Mouse (Mus musculus) lung, adult 2 months (tissue): ENCODE data around the gene Fxr1.

Source experiments
- CTCF ChIP-seq: fragments of 200-500 bp; IDR thresholded peaks from 2 replicates; pipeline ENCODE4 v1.5.1; 2011; ENCODE audit warnings: mild to moderate bottlenecking, low read length, control low read depth; ENCODE audit not compliant: insufficient read depth
- POLR2A ChIP-seq: fragments of 200-500 bp; IDR thresholded peaks from 2 replicates; pipeline ENCODE4 v1.6.1; 2011; ENCODE audit warnings: low read depth, mild to moderate bottlenecking, control low read depth, low read length, borderline replicate concordance; ENCODE audit errors: extremely low read depth

DNA sequence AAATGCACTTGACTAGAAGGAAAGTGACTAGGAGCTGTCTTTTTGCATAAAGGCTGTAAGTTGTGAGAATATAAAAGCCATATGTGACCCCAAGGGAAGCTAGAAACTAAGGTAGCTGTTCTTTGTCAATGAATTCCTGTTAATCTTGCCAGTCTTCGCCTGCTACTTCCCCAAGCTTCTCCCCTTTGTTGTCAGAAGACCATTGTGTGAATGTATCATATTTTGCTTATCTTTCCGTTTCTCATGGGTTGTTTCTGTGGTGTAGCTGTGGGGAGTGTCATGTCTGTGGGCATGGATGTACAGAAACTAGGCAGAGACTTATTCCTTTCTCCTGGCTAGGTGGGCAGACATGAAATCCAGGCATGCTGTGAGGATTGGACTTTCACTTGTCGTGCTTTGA is 62.2 kb downstream of the Fxr1 start:
- TF ChIP-seq POLR2A (no peak), CTCF (no peak)
